Comparison of ENCODE assay signal across 5 mouse cellular contexts in genomic region chr1:21466431-21466830, GRCm38 (mm10).
"Had no signal": no experiment of that assay in that cellular context is flagged by ENCODE, and none has a peak within 500 bp of the region (broad histone marks: within the 10 kb centered on the region; RNA-seq: fewer than 3 reads in every experiment).

No protein-coding gene starts in this region.

- DNase-seq: kidney, adult 8-10 months; kidney, postnatal 36 days; lung, adult 18-20 months; thymus, adult 18-20 months; thymus, postnatal 14 days had no signal
